ENCODE assay signal across 9 mouse cellular contexts in the genomic region with DNA sequence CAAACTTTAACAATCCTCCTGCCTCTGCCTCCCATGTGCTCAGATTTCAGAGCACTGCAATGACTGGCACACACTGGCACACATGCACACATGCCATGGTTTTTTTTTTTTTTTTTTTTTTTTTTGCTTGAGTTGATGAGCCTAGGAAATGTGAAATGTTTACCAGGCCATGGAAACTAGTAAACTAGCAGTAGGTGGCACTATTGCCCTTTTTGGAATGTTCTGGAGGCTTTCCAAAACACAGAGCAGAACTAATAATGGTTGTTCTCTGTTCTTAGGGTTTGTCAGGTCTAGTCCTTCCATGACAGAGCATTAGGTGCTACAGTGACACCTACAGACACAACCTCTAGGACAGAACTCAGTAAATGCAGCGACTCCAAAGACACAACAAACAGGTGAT. TPM values are rescaled to one million over a fixed set of nuclear protein-coding genes. Genes with fewer than 3 reads are reported as not detected.
DNase-seq lines count a peak whose midpoint lies in the region; TF ChIP-seq lines count a peak whose summit lies in the region.
"Had no signal": no experiment of that assay in that cellular context is flagged by ENCODE, and none has a peak within 500 bp of the region (broad histone marks: within the 10 kb centered on the region; RNA-seq: fewer than 3 reads in every experiment).

No protein-coding gene starts in this region.

- no peak overlapping the region for H3K27ac ChIP-seq in heart, adult 2 months
- H3K27ac ChIP-seq in heart, embryonic 10.5 days, result no peak overlapping the region
- H3K27ac ChIP-seq: heart, embryonic 15.5 days had no signal

- no peak overlapping the region for H3K4me3 ChIP-seq in heart, adult 2 months
- no peak overlapping the region for H3K4me3 ChIP-seq in heart, embryonic 10.5 days
- H3K4me3 ChIP-seq: heart, embryonic 15.5 days had no signal

- peaks cover 6% of the 10 kb centered on the region for H3K36me3 ChIP-seq in heart, adult 2 months (ENCODE audit: control insufficient read depth, insufficient read depth, low read length)
- peaks cover 65% of the 10 kb centered on the region for H3K36me3 ChIP-seq in heart, embryonic 10.5 days

- H3K4me1 ChIP-seq in heart, adult 2 months (ENCODE audit: control insufficient read depth, insufficient read depth, low read length), result no peaks in the 10 kb centered on the region; the same call in 1 of the 2 replicates
- 0 out of 2 replicates have a peak, but pooled peaks cover 3% of the 10 kb centered on the region for H3K4me1 ChIP-seq in heart, embryonic 10.5 days
- H3K4me1 ChIP-seq: heart, embryonic 15.5 days had no signal

- TF ChIP-seq CTCF in heart, adult 2 months (IDR thresholded peaks at IDR 0.05), result peak; percentile 70

- H3K27me3 ChIP-seq in heart, adult 2 months (ENCODE audit: control insufficient read depth, insufficient read depth, low read length), result no peaks in the 10 kb centered on the region
- H3K27me3 ChIP-seq in heart, embryonic 10.5 days (ENCODE audit: insufficient read depth, poor library complexity, severe bottlenecking), result no peaks in the 10 kb centered on the region
- H3K27me3 ChIP-seq: heart, embryonic 15.5 days had no signal

- no peaks in the 10 kb centered on the region; the same call in 1 of the 2 replicates for H3K79me2 ChIP-seq in heart, adult 2 months (replicated peaks; ENCODE audit: control insufficient read depth, insufficient read depth, low read length)

- WGBS in heart, adult 2 months, result 77% methylated on average over 1 of the region's 1 CpGs
- WGBS in heart, embryonic 10.5 days, result 80% methylated on average over 1 of the region's 1 CpGs

- TF ChIP-seq EP300 in heart, adult 2 months (IDR thresholded peaks at IDR 0.05; ENCODE audit: insufficient read depth, low read depth, low read length), result no peak

- H3K9ac ChIP-seq in heart, adult 2 months (ENCODE audit: low read depth, low read length), result no peak overlapping the region
- H3K9ac ChIP-seq: heart, embryonic 15.5 days had no signal

- no peaks in the 10 kb centered on the region for H3K9me3 ChIP-seq in heart, embryonic 10.5 days
- H3K9me3 ChIP-seq: heart, embryonic 15.5 days had no signal

- intact Hi-C loops in heart, adult 2 months (cut with DNase I), result loop anchor here (5.0 kb wide), 2 partner anchors 145 to 320 kb away; no protein-coding TSS in a partner anchor

- TF ChIP-seq POLR2A in heart, adult 2 months (IDR thresholded peaks at IDR 0.05; ENCODE audit: insufficient read depth, low read depth, low read length), result no peak

- no peak for DNase-seq in heart, adult 2 months
- DNase-seq in heart, embryonic 10.5 days (ENCODE audit: low spot score), result no peak
- peak; percentile 35 for DNase-seq in ovary, postnatal 14 days (ENCODE audit: low spot score)
- no peak for DNase-seq in ovary, adult 18-20 months (ENCODE audit: low spot score)
- DNase-seq in cerebellum, adult 11 months, result peak; percentile 18
- DNase-seq in lung, postnatal 25 days (ENCODE audit: low spot score), result peak; percentile 51
- no peak for DNase-seq in frontal cortex, postnatal 25 days (ENCODE audit: low spot score in 2 of 2)
- DNase-seq in layer of hippocampus, postnatal 36 days, result no peak

RNA-seq across cellular contexts. Expression of a gene that starts 33.9 kb away (rescaled TPM):
- total RNA-seq in heart, adult 2 months (2021), result 10 to 100 TPM; 31.9 to 36.4 TPM
- 16.0 and 26.3 TPM in 2 replicates for polyA plus RNA-seq in heart, adult 2 months (2012; rRNA removed)
- 36.4 and 39.1 TPM in 2 replicates for polyA plus RNA-seq in heart, embryonic 10.5 days (2016; fragmentation: Nextera tagmentation; extraction: Ambion mirVana)
- 10 to 100 TPM; 50.5 to 59.4 TPM for total RNA-seq in layer of hippocampus, postnatal 36 days (2021)

Comparison
In these comparisons a context has a peak if more than half of its experiments do, and no peak if none do; other contexts are left out.
1. DNase-seq: peak in ovary, postnatal 14 days (single experiment), cerebellum, adult 11 months (single experiment) and lung, postnatal 25 days (single experiment); none in heart, adult 2 months (0 of 2), heart, embryonic 10.5 days (single experiment), ovary, adult 18-20 months (single experiment), frontal cortex, postnatal 25 days (0 of 2) and layer of hippocampus, postnatal 36 days (0 of 2).